Mouse (Mus musculus): ENCODE data around the gene Khdc4.

GRCm38 (mm10) chr3:88647076-88647475 is 38.5 kb upstream of the Khdc4 start:
- TF ChIP-seq GATA1 (IDR thresholded peaks at IDR 0.05; ENCODE audit: low read length) (no peak), TAL1 (IDR thresholded peaks at IDR 0.05; ENCODE audit: low read length) (no peak)

Measured in erythroblast, embryonic 14.5 days (primary cell).